Mouse (Mus musculus): ENCODE data around the gene Ddit4l. TPM values are rescaled to one million over a fixed set of nuclear protein-coding genes. Genes with fewer than 3 reads are reported as not detected.
"Not testable (repeated sequence)": the region's sequence is repeated elsewhere in the genome, so short reads cannot be mapped to it uniquely, and the experiment has no call there.

The Ddit4l gene
- total RNA-seq, 2 experiments from 2014 or later = 126 to 231 TPM

- no peak for DNase-seq
Observed at GRCm38 (mm10) chr3:137644947-137645346, 23.5 kb downstream of the Ddit4l start.

GRCm38 (mm10) chr3:137647427-137648100 lies 26.2 kb downstream of the Ddit4l start:
- no peak for DNase-seq

GRCm38 (mm10) chr3:137649112-137649511 lies 27.7 kb downstream of the Ddit4l start:
- DNase-seq = no peak

GRCm38 (mm10) chr3:137652853-137653252 lies 31.4 kb downstream of the Ddit4l start:
- no peak for DNase-seq

- DNase-seq = not testable (repeated sequence)
Observed at GRCm38 (mm10) chr3:137671224-137671623, 49.8 kb downstream of the Ddit4l start, which contains the start of gene Gm21962. Gene Gm21962 (plus strand): TSS chr3:137671524.

Small RNA genes within 50 kb of the gene (microRNA-seq; reads per million reads assigned to microRNA genes)
- gene Gm22468 (ENCODE audit: borderline replicate concordance in 2 of 2) = 0 reads per million in 2 experiments

Other genes starting within 250 kb of the Ddit4l start
- not detected for gene Gm21962, start 49.9 kb downstream of the Ddit4l start, total RNA-seq (2021)
- gene H2afz, start 242.9 kb downstream of the Ddit4l start, total RNA-seq (2021) = 10 to 100 TPM; 73.1 to 80.4 TPM
- gene Dnajb14, start 246.1 kb downstream of the Ddit4l start, total RNA-seq (2021) = 1 to 10 TPM; 6.1 to 7.8 TPM

All from gastrocnemius, postnatal 25 days (tissue).